Mouse (Mus musculus) heart, adult 8-10 months (tissue): ENCODE data around the gene Rgma. TPM values are rescaled to one million over a fixed set of nuclear protein-coding genes. Genes with fewer than 3 reads are reported as not detected.

Source experiments
- DNase-seq: peaks from one replicate; pipeline ENCODE4 v3.0.0; 2022; ENCODE audit warnings: low spot score
- total RNA-seq, 4 experiments: library from RNA; stranded (reverse); gene quantifications; 2 replicates each; pipeline ENCODE4 v1.2.4; 2022

Rgma gene
- total RNA-seq, 4 experiments from 2014 or later = 52.3 to 84.3 (median 65.6) TPM

DNA sequence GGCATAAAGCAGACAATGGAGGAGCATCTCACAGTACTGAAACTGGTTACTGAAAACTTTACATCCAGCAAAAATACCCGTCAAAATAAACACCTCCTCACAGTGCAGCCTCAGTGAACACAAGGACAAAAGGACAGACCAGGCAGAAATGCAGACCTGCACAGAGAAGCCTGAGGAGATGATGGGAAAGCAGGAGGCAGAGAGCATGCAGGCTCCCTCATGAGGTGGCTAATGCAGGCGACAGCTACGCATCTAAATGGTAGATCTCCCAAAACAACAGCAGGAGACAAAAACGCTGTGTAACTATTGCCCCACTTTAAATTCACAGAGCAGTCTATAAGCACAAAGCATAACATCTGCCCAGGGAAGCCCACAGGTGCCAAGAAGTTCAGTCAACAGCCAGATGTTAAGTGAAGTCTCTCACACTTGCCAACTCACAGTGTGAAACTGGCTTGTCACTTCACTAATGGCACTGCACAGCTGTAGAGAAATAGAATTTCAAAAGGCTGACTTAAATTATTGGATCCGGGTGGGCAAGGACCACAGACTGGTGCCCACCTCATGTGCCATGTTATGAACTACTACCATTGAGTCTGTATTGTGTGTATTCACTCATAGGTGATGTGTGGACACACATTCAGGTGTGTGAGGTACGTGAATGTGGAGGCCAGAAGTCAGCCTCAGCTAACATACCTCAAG is 58.5 kb downstream of the Rgma start:
- DNase-seq = no peak

- DNase-seq = no peak
Observed at GRCm38 (mm10) chr7:73434336-73434677, 59.0 kb downstream of the Rgma start.

GRCm38 (mm10) chr7:73435685-73436084 is 60.4 kb downstream of the Rgma start:
- no peak for DNase-seq

DNA sequence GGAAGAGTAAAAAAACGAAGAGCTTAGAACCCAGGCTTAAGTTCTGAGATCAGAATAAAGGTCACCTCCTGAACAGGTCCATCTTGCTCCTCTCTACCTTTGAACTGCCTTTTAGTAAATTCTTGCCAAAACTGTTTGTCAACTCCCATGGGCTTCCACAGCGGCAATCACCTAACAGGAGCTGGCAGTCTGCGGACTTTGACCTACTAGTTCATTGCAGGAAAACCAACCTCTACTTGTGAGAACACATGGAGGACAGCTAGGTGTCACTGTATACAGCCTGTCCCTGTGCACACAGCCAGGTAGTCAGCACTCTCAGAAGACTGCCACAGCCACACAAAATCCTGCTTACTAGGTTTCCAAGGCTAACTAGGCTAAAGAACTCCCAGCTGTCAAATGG is 66.5 kb downstream of the Rgma start:
- no peak for DNase-seq

DNA sequence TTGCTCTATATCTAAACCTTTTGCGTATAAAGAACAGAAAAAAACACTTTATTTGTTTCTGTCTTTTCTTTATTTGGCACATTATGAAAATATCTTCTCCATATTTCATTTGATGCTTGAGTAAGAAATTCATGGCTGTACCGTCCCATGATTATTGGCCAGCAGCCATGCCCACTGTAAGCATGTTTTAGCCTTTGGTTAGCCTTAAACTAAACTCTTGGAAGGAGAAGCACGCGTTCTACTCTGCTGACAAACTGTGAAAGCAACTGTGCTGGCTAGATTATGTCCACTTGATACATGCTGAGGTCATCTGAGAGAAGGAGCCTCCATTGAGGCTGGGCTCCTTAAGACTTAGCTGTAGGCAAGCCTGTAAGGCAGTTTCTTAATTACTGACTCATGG is 66.9 kb downstream of the Rgma start:
- no peak for DNase-seq

DNA sequence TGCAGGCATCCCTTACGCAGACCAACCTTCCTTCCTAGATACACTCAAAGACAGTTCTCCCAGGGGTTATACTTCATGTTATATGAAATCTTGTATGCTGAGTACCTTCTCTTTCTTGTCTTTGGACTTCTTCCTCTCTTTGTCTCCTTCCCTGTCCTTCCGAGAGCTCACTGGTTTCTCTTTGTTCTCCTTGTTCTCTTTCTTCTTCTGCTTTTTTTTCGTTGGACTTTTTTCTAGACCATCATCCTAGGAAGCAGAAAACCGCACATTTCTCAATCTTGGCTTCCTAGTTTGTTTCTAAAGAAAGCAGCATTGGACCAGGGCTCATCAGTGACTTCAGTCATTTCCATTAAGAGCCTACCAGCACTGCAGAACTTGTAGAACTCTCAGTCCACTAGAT is 76.3 kb downstream of the Rgma start:
- DNase-seq = no peak

DNA sequence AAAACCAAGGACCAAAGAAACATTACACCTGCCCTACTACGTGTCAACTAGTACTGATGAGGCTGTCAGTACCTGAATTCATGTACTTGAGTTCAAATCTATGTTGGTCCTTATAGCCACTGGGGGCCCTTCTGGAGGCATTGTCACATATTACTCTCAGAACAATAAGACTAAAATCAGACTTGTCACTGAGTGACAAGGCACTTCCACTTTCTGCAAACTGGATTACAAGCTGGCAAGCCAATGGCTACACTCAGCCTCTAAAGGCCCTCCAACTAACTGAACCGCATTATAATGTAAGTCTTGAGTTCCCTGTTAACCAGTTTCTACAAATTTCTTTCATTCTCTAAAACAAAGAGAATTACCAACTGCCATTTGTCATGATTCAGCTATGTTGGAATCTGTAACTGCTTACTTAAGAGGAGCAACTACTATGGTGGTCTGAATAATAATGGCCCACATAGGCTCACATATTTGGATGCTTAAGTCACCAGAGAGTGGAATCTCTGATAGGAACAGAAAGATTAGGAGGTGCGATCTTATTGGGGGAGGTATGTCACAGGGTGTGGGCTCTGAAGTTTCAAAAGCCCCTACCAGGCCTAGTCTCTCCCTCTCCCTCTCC is 77.0 kb downstream of the Rgma start:
- DNase-seq = no peak

DNA sequence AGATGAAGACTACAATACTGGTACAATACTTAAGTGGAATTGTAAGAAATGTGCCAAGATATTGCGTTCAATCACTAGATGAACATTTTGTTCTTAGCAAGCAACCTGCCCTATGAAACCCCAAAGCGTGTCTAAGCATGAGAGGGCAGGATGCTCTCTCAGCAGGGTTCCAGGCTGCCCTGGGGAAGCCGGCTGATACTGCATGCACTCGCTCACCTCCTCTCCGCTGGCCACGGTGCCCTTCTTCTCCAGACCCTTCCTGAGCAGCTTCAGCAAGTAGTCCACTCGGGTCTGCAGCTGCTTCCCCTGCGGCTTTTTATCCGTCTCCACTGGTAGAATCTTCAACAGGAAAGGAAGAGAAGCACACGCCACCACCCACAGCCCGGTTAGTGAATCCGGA is 78.8 kb downstream of the Rgma start:
- DNase-seq = no peak

DNA sequence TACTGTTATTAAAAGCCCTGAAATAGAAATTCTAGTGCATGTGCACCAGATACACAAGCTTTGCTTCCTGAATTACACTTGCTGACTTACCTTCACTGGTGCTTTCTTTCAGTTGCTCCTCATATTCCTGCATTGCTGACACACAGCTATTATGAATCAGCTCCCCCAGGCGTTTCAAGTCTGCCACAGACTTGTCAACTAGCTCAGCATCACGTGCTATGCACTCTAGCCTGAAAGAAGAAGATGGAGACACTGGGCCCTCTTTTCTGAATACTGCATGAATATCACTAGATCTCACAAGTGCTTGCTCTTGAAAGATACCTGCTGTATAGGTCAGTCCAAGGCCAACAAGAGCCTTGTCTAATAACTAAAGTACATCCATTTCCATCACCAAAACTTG is 88.2 kb downstream of the Rgma start:
- no peak for DNase-seq

DNA sequence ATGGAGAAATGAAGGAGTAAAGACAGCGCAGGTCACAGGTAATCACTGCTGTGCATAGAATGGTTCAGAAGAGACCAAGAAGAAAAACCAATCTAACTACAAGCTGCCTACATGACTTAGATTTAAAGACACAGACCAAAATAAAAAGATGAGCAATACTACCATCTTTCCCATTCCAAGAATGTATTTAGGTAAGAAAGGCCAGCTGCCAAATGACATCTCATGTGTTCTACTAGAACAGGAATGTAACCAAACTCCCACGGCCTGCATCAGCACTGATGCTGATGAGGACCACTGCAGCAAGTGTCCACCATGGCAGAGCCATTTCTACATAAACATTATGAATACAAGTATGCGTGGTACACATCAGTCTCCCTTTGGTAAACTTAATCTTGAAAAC is 92.4 kb downstream of the Rgma start:
- DNase-seq = no peak

Other genes with a start within 250 kb of the Rgma start
- 10 to 100 TPM; 37.2 to 45.8 (median 39.8) TPM for gene Chd2, start 166.3 kb downstream of the Rgma start, total RNA-seq